Mouse (Mus musculus): ENCODE data around the gene Nes.

DNA sequence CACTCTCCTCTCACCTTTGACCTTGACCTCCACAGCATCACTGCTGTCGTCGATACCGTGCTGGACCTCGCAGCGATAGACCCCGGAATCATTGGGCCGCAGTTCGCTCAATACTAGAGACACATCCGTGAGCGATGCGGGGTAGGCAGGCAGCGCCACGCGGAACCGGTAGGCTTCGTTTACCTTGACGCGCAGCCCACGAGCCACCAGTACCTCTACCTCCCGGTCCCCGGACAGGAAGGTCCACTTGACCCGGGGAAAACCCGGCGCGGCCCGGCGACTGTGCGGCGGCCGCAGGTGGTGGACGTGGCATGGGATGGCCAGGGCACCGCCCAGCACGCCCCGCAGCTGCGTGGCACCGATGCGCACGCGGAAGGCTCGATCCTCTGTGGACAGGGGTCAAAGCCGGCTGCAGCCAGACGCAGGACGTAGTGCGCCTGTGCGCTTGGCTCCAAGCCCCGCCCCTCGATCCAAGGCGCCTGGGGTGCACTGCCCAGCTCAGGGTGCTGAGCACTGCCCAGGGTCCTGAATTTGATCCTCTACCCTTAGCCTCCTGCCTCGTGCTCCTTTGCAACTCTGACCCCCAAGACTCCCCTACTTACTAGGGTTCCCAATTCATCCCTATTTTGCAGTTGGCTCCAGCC is 26.2 kb downstream of the Nes start:
- TF ChIP-seq CTCF (IDR thresholded peaks at IDR 0.05; ENCODE audit: control insufficient read depth, insufficient read depth, insufficient replicate concordance, low read depth, low read length) (no peak), POLR2A (IDR thresholded peaks at IDR 0.05; ENCODE audit: control insufficient read depth, low read depth, low read length) (no peak)

Data from testis, adult 2 months (tissue).